Mouse (Mus musculus) G1E (cell line): ENCODE data around the gene Cmya5. TPM values are rescaled to one million over a fixed set of nuclear protein-coding genes. Genes with fewer than 3 reads are reported as not detected.

Experiments used
- ATAC-seq: 2 replicates; pipeline ENCODE4 v1.8.0; 2016; ENCODE audit warnings: mild to moderate bottlenecking; ENCODE audit not compliant: insufficient number of reproducible peaks, poor library complexity, low FRiP score, severe bottlenecking; ENCODE audit errors: extremely low read depth
- DNase-seq: peaks from one replicate; pipeline ENCODE4 v3.0.0; 2012; ENCODE audit warnings: low spot score
- H3K27me3 ChIP-seq: 2 replicates; pipeline ENCODE4 v1.6.1; 2012; ENCODE audit warnings: mild to moderate bottlenecking, low read length, inconsistent platforms; ENCODE audit not compliant: insufficient read depth
- H3K36me3 ChIP-seq: replicated peaks from 2 replicates; pipeline ENCODE3; 2012; ENCODE audit warnings: mild to moderate bottlenecking, inconsistent platforms
- H3K4me1 ChIP-seq: 2 replicates; pipeline ENCODE4 v1.6.1; 2012; ENCODE audit warnings: low read depth, low read length, inconsistent platforms, mixed read lengths; ENCODE audit not compliant: insufficient read depth
- H3K4me3 ChIP-seq: 2 replicates; pipeline ENCODE4 v1.5.1; 2012; ENCODE audit warnings: low read depth, mild to moderate bottlenecking, inconsistent platforms, low read length, moderate library complexity, mixed read lengths
- H3K9me3 ChIP-seq: replicated peaks from 2 replicates; pipeline ENCODE4 v1.6.1; 2012; ENCODE audit warnings: inconsistent platforms
- CTCF ChIP-seq: IDR thresholded peaks from 2 replicates; pipeline ENCODE4 v1.5.1; 2012; ENCODE audit warnings: low read depth, low read length, inconsistent platforms, mixed read lengths
- GATA1 ChIP-seq: IDR thresholded peaks from 2 replicates; pipeline ENCODE4 v1.6.1; 2012; ENCODE audit warnings: borderline replicate concordance, low read length, inconsistent platforms, mixed read lengths
- GATA2 ChIP-seq: IDR thresholded peaks from 2 replicates; pipeline ENCODE4 v1.6.1; 2012; ENCODE audit warnings: low read depth, low read length, inconsistent platforms, borderline replicate concordance
- POLR2AphosphoS5 ChIP-seq: IDR thresholded peaks from 2 replicates; pipeline ENCODE4 v1.6.1; 2012; ENCODE audit warnings: low read depth, low read length, inconsistent platforms; ENCODE audit not compliant: insufficient replicate concordance
- TAL1 ChIP-seq: conservative IDR thresholded peaks from 2 replicates; pipeline ENCODE4 v1.6.1; 2012; ENCODE audit warnings: low read depth, low read length, inconsistent platforms, mixed read lengths
- polyA plus RNA-seq: library from polyadenylated mRNA; stranded (reverse); fragments of >175 nt; gene quantifications from 2 replicates; pipeline ENCODE4 v1.2.3, GENCODE M21; 2012
- total RNA-seq, 2 experiments: library from RNA; stranded (forward) in 1 of 2; stranded (reverse) in 1 of 2; fragments of 200-1000 nt in 1 of 2; fragments of >200 nt in 1 of 2; fragmentation: Nextera tagmentation in 1 of 2; gene quantifications; 2 replicates each; pipeline ENCODE4 v1.2.3; 2014 to 2017

The Cmya5 gene
- total and polyA plus RNA-seq, 3 experiments = 0.11 TPM; not detected in 2

- no peaks in the 10 kb centered on the region for H3K9me3 ChIP-seq
- H3K4me1 ChIP-seq = no peaks in the 10 kb centered on the region
- H3K4me3 ChIP-seq = no peak overlapping the region
- no peak for TF ChIP-seq GATA2
- no peak for TF ChIP-seq CTCF
- no peak for TF ChIP-seq GATA1
- no peak for TF ChIP-seq TAL1
- TF ChIP-seq POLR2AphosphoS5 = no peak
- no peak for DNase-seq
- peaks cover 11% of the 10 kb centered on the region; the same call in 1 of the 2 replicates for H3K27me3 ChIP-seq
- no peaks in the 10 kb centered on the region for H3K36me3 ChIP-seq
- no peak for ATAC-seq
These were observed 9.0 kb downstream of the Cmya5 start for GRCm38 (mm10) chr13:93135501-93135900.

- no peak for TF ChIP-seq POLR2AphosphoS5
- TF ChIP-seq GATA1 = no peak
- TF ChIP-seq TAL1 = no peak
- no peak for TF ChIP-seq GATA2
- TF ChIP-seq CTCF = no peak
- H3K4me1 ChIP-seq = no peaks in the 10 kb centered on the region
- H3K27me3 ChIP-seq = no peaks in the 10 kb centered on the region; the same call in 1 of the 2 replicates
- no peaks in the 10 kb centered on the region for H3K36me3 ChIP-seq
- DNase-seq (no peak), ATAC-seq (no peak)
- H3K9me3 ChIP-seq = no peaks in the 10 kb centered on the region
- no peak overlapping the region for H3K4me3 ChIP-seq
These were observed 13.8 kb downstream of the Cmya5 start for GRCm38 (mm10) chr13:93130674-93131073.

- no peaks in the 10 kb centered on the region for H3K9me3 ChIP-seq
- H3K36me3 ChIP-seq = no peaks in the 10 kb centered on the region
- ATAC-seq (no peak), DNase-seq (no peak)
- peaks cover 5% of the 10 kb centered on the region for H3K27me3 ChIP-seq
- H3K4me3 ChIP-seq = no peak overlapping the region
- H3K4me1 ChIP-seq = no peaks in the 10 kb centered on the region
- TF ChIP-seq TAL1 (no peak), GATA1 (no peak), GATA2 (no peak), CTCF (no peak), POLR2AphosphoS5 (no peak)
These were observed 15.6 kb downstream of the Cmya5 start for GRCm38 (mm10) chr13:93128961-93129360.

GRCm38 (mm10) chr13:93128111-93128860 lies 16.2 kb downstream of the Cmya5 start:
- ATAC-seq (no peak), DNase-seq (no peak)
- Histone ChIP-seq H3K36me3 (no peaks in the 10 kb centered on the region), H3K9me3 (no peaks in the 10 kb centered on the region), H3K27me3 (peaks cover 5% of the 10 kb centered on the region), H3K4me3 (no peak overlapping the region), H3K4me1 (no peaks in the 10 kb centered on the region)
- TF ChIP-seq GATA2 (no peak), TAL1 (no peak), POLR2AphosphoS5 (no peak), GATA1 (no peak), CTCF (no peak)

GRCm38 (mm10) chr13:93122321-93122720 lies 22.2 kb downstream of the Cmya5 start:
- TF ChIP-seq TAL1 = no peak
- TF ChIP-seq GATA1 = no peak
- TF ChIP-seq POLR2AphosphoS5 = no peak
- no peaks in the 10 kb centered on the region for H3K36me3 ChIP-seq
- no peaks in the 10 kb centered on the region for H3K9me3 ChIP-seq
- H3K4me1 ChIP-seq = no peaks in the 10 kb centered on the region
- no peak overlapping the region for H3K4me3 ChIP-seq
- no peak for ATAC-seq
- no peak for DNase-seq
- peaks cover 5% of the 10 kb centered on the region for H3K27me3 ChIP-seq

GRCm38 (mm10) chr13:93117241-93117640 lies 27.3 kb downstream of the Cmya5 start:
- no peak for ATAC-seq
- Histone ChIP-seq H3K36me3 (no peaks in the 10 kb centered on the region), H3K4me3 (no peak overlapping the region), H3K9me3 (no peaks in the 10 kb centered on the region), H3K27me3 (no peaks in the 10 kb centered on the region), H3K4me1 (no peaks in the 10 kb centered on the region)
- TF ChIP-seq GATA1 (no peak), POLR2AphosphoS5 (no peak), TAL1 (no peak), CTCF (no peak), GATA2 (no peak)
- DNase-seq = no peak
